Mouse (Mus musculus): ENCODE data around the gene Crybg1. TPM values are rescaled to one million over a fixed set of nuclear protein-coding genes. Genes with fewer than 3 reads are reported as not detected.

The Crybg1 gene
- polyA plus RNA-seq, 1 experiment from 2014 or later = 0.69 TPM

DNA sequence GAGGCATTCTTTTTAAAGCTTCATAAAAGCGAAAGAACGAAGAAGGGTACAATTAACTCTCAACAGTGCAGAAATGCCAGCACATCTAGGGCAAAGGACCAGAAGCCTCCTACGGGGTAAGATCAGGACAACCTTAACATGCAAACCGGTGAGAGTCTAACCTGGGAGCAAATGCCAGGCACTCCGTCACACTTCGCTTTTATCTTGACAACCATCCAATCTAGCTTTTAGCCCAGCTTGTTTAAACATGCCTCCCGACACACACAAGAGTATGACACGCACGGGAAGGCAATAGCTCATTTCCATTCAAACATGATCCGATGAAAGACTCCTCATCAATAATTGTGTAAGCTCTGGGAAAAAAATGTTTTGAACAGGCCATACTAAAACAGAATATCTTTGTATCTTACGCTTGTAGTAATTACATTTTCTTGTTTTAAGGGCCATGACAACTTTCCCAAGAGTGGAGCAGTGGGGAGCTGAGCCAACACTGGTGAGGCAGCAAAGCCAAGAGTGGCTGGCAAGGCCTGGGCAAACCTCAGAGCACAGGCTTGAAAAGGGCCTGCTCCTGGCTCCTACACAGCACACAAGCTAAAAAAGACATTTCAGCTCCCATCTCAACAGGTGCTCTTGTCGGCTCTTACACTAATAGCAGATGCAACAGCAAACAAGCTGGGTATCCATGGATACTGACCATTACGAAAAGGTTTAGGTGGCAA, 10.4 kb downstream of the Crybg1 start:
- TF ChIP-seq CTCF (IDR thresholded peaks at IDR 0.05) (no peak), EP300 (IDR thresholded peaks at IDR 0.05) (no peak)

GRCm38 (mm10) chr10:44126047-44126446, 22.6 kb downstream of the Crybg1 start:
- H3K9me3 ChIP-seq (ENCODE audit: low read length) = no peaks in the 10 kb centered on the region
- no peaks in the 10 kb centered on the region for H3K27me3 ChIP-seq (replicated peaks; ENCODE audit: insufficient read depth, low read length)
- 83% methylated on average over 5 of the region's 5 CpGs for WGBS
- TF ChIP-seq EP300 (IDR thresholded peaks at IDR 0.05) = no peak
- no peak for TF ChIP-seq CTCF (IDR thresholded peaks at IDR 0.05)
- no peak overlapping the region for H3K4me2 ChIP-seq (replicated peaks; ENCODE audit: low read depth, low read length)
- H3K36me3 ChIP-seq (ENCODE audit: insufficient read depth, low read length) = no peaks in the 10 kb centered on the region
- no peak for ATAC-seq
- no peak overlapping the region for H3K9ac ChIP-seq (replicated peaks; ENCODE audit: low read depth)
- H3K4me1 ChIP-seq (ENCODE audit: insufficient read depth, low read depth, low read length) = no peaks in the 10 kb centered on the region
- no peak overlapping the region for H3K27ac ChIP-seq (ENCODE audit: low read length)
- DNase-seq (ENCODE audit: low spot score) = no peak
- H3K4me3 ChIP-seq (ENCODE audit: low read depth, low read length) = no peak overlapping the region

More for the DNA sequence above, 10.4 kb downstream of the Crybg1 start:
- no peak overlapping the region for H3K27ac ChIP-seq (ENCODE audit: low read length)
- WGBS = 41% methylated on average over 13 of the region's 13 CpGs
- DNase-seq (ENCODE audit: low spot score) (no peak), ATAC-seq (no peak)
- H3K4me2 ChIP-seq (replicated peaks; ENCODE audit: low read depth, low read length) = no peak overlapping the region
- no peaks in the 10 kb centered on the region for H3K36me3 ChIP-seq (ENCODE audit: insufficient read depth, low read length)
- H3K9ac ChIP-seq (replicated peaks; ENCODE audit: low read depth) = no peak overlapping the region
- no peaks in the 10 kb centered on the region for H3K4me1 ChIP-seq (ENCODE audit: insufficient read depth, low read depth, low read length)
- no peaks in the 10 kb centered on the region for H3K27me3 ChIP-seq (replicated peaks; ENCODE audit: insufficient read depth, low read length)
- no peak overlapping the region for H3K4me3 ChIP-seq (ENCODE audit: low read depth, low read length)
- H3K9me3 ChIP-seq (ENCODE audit: low read length) = no peaks in the 10 kb centered on the region

GRCm38 (mm10) chr10:44124400-44124933, 24.2 kb downstream of the Crybg1 start:
- TF ChIP-seq EP300 (IDR thresholded peaks at IDR 0.05) (no peak), CTCF (IDR thresholded peaks at IDR 0.05) (no peak)
- Histone ChIP-seq H3K9me3 (ENCODE audit: low read length) (no peaks in the 10 kb centered on the region), H3K36me3 (ENCODE audit: insufficient read depth, low read length) (no peaks in the 10 kb centered on the region), H3K4me3 (ENCODE audit: low read depth, low read length) (no peak overlapping the region), H3K9ac (replicated peaks; ENCODE audit: low read depth) (no peak overlapping the region), H3K27ac (ENCODE audit: low read length) (no peak overlapping the region), H3K4me1 (ENCODE audit: insufficient read depth, low read depth, low read length) (no peaks in the 10 kb centered on the region), H3K27me3 (replicated peaks; ENCODE audit: insufficient read depth, low read length) (no peaks in the 10 kb centered on the region), H3K4me2 (replicated peaks; ENCODE audit: low read depth, low read length) (no peak overlapping the region)
- peak; percentile 10 for DNase-seq (ENCODE audit: low spot score)
- ATAC-seq = no peak
- 46% methylated on average over 6 of the region's 6 CpGs for WGBS

GRCm38 (mm10) chr10:44118616-44119015, 30.0 kb downstream of the Crybg1 start:
- no peak overlapping the region for H3K4me2 ChIP-seq (replicated peaks; ENCODE audit: low read depth, low read length)
- TF ChIP-seq CTCF (IDR thresholded peaks at IDR 0.05) (no peak), EP300 (IDR thresholded peaks at IDR 0.05) (no peak)
- no peaks in the 10 kb centered on the region for H3K36me3 ChIP-seq (ENCODE audit: insufficient read depth, low read length)
- no peaks in the 10 kb centered on the region for H3K27me3 ChIP-seq (replicated peaks; ENCODE audit: insufficient read depth, low read length)
- H3K4me3 ChIP-seq (ENCODE audit: low read depth, low read length) = no peak overlapping the region
- H3K9ac ChIP-seq (replicated peaks; ENCODE audit: low read depth) = no peak overlapping the region
- H3K9me3 ChIP-seq (ENCODE audit: low read length) = no peaks in the 10 kb centered on the region
- DNase-seq (ENCODE audit: low spot score) (no peak), ATAC-seq (no peak)
- WGBS = 33% methylated on average over 4 of the region's 4 CpGs
- H3K4me1 ChIP-seq (ENCODE audit: insufficient read depth, low read depth, low read length) = peaks cover 6% of the 10 kb centered on the region; the same call in 1 of the 2 replicates
- H3K27ac ChIP-seq (ENCODE audit: low read length) = no peak overlapping the region

- Histone ChIP-seq H3K36me3 (ENCODE audit: insufficient read depth, low read length) (no peaks in the 10 kb centered on the region), H3K9ac (replicated peaks; ENCODE audit: low read depth) (no peak overlapping the region), H3K9me3 (ENCODE audit: low read length) (no peaks in the 10 kb centered on the region), H3K27me3 (replicated peaks; ENCODE audit: insufficient read depth, low read length) (no peaks in the 10 kb centered on the region), H3K4me2 (replicated peaks; ENCODE audit: low read depth, low read length) (no peak overlapping the region), H3K4me1 (ENCODE audit: insufficient read depth, low read depth, low read length) (peaks cover 6% of the 10 kb centered on the region; the same call in 1 of the 2 replicates), H3K27ac (ENCODE audit: low read length) (no peak overlapping the region), H3K4me3 (ENCODE audit: low read depth, low read length) (no peak overlapping the region)
- DNase-seq (ENCODE audit: low spot score) (peak; percentile 8), ATAC-seq (no peak)
- TF ChIP-seq EP300 (IDR thresholded peaks at IDR 0.05) = no peak
- TF ChIP-seq CTCF (IDR thresholded peaks at IDR 0.05) = no peak
- WGBS = 56% methylated on average over 5 of the region's 5 CpGs
Measured at GRCm38 (mm10) chr10:44116796-44117195, 31.9 kb downstream of the Crybg1 start.

GRCm38 (mm10) chr10:44114611-44115010, 34.0 kb downstream of the Crybg1 start:
- TF ChIP-seq CTCF (IDR thresholded peaks at IDR 0.05) (no peak), EP300 (IDR thresholded peaks at IDR 0.05) (no peak)
- Histone ChIP-seq H3K27me3 (replicated peaks; ENCODE audit: insufficient read depth, low read length) (no peaks in the 10 kb centered on the region), H3K4me1 (ENCODE audit: insufficient read depth, low read depth, low read length) (peaks cover 6% of the 10 kb centered on the region; the same call in 1 of the 2 replicates), H3K36me3 (ENCODE audit: insufficient read depth, low read length) (no peaks in the 10 kb centered on the region), H3K4me3 (ENCODE audit: low read depth, low read length) (no peak overlapping the region), H3K27ac (ENCODE audit: low read length) (no peak overlapping the region), H3K4me2 (replicated peaks; ENCODE audit: low read depth, low read length) (no peak overlapping the region), H3K9ac (replicated peaks; ENCODE audit: low read depth) (no peak overlapping the region), H3K9me3 (ENCODE audit: low read length) (no peaks in the 10 kb centered on the region)
- no peak for DNase-seq (ENCODE audit: low spot score)
- ATAC-seq = no peak
- 5% methylated on average over 4 of the region's 4 CpGs for WGBS

All from lung, postnatal 0 days (tissue).